Mouse (Mus musculus) lung, postnatal 10 days (tissue): Measurements from ENCODE around the gene Cldn19.
"Not testable (repeated sequence)": the region's sequence is repeated elsewhere in the genome, so short reads cannot be mapped to it uniquely, and the experiment has no call there.

Source experiments
- DNase-seq: peaks from one replicate; pipeline ENCODE4 v3.0.0; 2021

The Cldn19 gene

DNA sequence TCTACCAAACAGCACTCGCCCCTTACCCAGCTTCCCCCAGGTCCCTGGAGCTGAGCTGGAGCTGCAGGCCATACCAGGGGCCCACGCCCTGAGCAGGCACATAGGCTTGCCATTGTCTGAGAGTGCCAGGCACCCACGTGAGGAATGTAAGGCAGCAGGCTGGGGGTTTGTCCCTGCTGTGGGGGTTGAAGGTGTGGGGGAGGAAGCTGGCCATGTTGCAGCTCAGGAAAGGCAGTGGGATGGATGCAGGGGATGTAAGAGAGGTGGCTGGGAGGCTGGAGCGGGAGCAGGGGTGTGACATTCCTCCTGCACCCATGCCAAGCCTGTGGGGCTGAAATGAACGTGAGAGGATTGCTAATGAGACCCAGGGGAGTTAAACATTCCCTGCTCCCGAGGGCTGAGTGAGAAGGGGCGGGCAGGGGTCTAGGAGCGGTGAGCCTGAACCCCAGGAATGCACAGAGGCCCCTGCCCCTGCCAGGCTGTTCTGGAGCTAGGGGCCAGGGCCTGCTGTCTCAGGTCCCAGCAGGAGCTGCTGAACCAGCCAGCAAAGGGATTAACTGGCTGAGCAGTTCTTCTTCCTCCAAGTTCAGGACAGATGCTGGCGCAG is 1.1 kb upstream of the Cldn19 start:
- no peak for DNase-seq

- no peak for DNase-seq
Observed at GRCm38 (mm10) chr4:119257083-119257482, 1.9 kb downstream of the Cldn19 start.

DNA sequence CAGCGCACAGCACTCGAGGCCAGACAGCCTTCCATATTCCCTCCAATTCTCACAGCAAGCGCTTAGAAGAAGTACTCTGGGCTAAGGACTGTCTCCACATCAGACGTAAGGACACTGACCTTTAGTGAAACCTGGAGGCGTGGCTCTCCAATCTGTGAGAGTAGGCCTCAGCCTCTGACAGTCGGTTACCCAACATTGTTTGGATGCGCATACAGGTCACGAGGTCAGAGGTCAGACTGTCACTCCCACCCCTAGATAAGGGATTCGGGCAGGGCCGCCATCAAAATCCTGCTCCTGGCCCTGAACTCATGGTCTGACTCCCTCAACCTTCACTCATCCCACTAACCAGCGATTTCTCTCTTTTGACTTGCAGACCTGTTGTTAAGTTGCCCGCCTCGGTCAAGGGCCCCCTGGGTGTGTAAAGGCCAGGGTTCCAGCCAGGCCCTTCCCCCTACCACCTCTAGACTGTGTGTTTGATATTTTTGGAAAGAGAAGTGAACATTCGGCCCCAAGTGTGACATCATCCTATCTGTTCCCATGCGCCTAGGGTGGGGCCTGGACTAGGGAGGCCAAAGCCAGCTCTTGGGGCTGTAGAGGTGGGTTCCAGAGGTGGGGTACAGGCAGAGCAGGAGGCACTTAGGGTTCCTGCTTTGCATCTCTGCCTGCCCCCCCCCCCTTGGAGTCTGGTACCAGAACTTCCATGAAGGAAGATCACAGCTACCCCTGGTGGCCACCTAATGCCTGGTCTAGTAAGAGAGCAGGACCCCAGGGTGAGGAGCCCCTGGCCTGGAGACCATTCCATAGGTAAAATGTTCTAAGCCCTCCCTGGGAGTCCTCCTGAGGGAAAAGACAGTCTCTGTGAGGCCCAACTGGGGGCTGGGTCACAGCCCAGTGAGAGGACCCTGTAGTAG is 4.4 kb downstream of the Cldn19 start:
- no peak for DNase-seq

GRCm38 (mm10) chr4:119261087-119261713 is 6.0 kb downstream of the Cldn19 start:
- no peak for DNase-seq

GRCm38 (mm10) chr4:119262483-119262882 is 7.3 kb downstream of the Cldn19 start:
- no peak for DNase-seq

DNA sequence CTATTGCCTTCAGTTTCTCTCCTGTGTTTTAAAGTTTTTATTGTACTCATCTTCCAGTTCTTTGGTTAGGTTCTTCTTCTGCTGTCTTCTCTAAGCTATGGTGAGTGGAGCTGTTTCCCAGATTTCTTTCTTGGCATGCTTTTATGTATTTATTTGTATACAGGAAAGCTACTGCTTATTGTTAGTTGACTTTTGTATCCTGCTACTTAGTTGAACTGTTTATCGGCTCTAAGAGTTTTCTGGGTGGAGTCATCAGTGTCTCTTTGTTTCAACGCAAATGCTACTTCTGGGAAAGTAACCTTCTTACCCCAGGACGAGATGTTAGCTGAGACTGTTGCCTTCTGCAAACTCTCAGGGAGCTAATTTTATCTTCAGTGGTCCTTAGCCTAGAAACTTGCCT is 8.2 kb downstream of the Cldn19 start:
- no peak for DNase-seq

GRCm38 (mm10) chr4:119266606-119267005 is 11.4 kb downstream of the Cldn19 start:
- DNase-seq: no peak

GRCm38 (mm10) chr4:119274627-119275026 is 19.4 kb downstream of the Cldn19 start:
- peak; percentile 86 for DNase-seq

- peak; percentile 63 for DNase-seq
Observed at GRCm38 (mm10) chr4:119275226-119275625, 20.0 kb downstream of the Cldn19 start.

GRCm38 (mm10) chr4:119275726-119276125 is 20.5 kb downstream of the Cldn19 start:
- no peak for DNase-seq

DNA sequence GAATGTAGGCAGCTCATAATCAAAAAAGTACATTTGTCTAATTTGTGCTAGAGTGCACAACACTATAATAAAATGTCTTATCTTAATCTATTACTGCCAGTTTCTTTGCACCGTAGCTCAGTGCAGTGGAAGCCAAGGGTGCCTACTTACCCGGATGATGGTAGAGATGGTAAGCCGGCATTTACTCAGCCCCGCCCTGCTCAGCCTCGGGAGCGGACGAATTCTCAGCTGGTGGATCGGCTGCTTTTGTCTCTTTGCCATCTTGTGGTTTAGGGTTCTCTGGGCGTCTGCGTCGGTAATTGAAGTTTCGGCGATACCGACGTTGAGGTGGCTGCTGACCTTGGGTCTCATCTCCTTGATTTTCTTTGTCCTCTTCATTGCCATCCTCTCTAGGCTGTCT is 23.6 kb downstream of the Cldn19 start:
- DNase-seq: not testable (repeated sequence)

- no peak for DNase-seq
Observed at GRCm38 (mm10) chr4:119284861-119285260, 29.6 kb downstream of the Cldn19 start.

GRCm38 (mm10) chr4:119285336-119285735 is 30.1 kb downstream of the Cldn19 start:
- DNase-seq: no peak

GRCm38 (mm10) chr4:119291921-119292320 is 36.7 kb downstream of the Cldn19 start:
- no peak for DNase-seq

DNA sequence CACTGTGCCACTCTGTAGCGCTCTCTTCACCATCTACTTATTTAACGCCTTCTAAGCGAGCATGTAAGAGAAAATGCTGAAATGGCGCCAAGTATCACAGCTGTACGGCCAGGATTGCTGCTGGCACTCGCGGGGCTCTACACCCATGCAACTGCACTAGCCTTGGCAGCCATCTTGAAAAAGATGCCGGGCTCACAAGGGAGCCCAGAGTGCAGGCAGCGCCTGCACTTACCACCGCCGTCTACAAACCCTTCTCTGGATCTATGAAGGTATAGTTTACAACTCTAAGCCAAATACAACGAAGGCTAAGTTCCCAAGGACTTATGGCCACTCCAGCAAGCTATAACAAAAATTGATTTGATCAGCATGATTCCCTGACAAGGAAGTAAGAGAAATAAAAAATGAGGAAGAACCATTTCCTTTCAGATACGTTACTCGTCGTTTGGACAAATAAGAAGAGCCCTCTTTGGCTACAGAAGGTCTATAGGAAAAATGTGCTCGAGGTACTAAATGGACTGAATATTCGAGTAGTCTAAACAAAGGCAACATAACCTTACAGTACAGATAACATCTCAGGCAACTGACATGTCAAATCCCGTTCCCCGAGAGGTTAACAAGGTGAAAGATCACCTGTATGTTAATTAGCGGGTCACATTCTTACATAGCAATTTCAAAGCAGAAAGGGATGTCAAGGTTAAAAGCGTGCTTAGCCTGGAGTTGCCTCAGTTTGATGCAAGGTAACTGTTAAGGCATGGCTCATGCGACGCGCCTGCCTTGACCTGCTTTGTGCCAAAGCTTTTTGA is 37.8 kb downstream of the Cldn19 start:
- DNase-seq: peak; percentile 70

DNA sequence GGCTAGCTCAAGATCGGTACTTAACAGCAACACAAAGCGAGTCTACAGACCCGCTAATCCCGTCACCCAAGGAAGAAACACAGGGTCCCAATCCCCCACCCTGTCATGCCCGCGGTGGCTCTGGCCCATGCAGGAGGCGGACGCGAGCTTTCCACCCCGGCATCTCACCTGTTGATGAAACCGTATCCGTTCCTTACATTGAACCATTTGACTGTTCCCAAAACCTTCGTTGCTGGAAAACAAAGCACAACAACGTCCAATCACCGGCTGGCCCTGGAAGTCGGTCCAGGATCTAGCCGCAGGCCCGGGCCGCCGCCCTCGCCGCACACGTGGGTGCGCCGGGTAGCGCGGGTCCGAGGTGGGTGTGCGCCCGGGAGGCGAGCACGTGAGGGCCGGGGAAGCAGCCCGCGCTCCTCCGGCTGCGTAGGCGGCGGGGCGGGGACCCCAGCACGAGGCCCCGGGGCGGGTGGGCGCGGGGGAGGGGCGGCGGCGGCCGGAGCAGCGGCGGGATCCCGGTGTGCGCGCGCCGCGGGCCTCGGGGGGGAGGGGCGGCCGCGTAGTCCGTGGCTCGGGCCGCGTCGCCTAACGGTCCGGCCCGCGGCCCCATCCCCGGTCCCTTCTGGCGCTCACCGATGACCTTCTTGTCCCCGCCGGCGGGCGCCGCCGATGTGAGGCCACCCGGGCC is 38.5 kb downstream of the Cldn19 start:
- DNase-seq: peak; percentile 28

GRCm38 (mm10) chr4:119294415-119295133 is 39.4 kb downstream of the Cldn19 start, which contains the start of gene Ybx1:
TSS of gene Ybx1 (minus strand) at chr4:119294604.
- peak; percentile 100 for DNase-seq

GRCm38 (mm10) chr4:119295134-119295453 is 39.9 kb downstream of the Cldn19 start:
- DNase-seq: no peak

GRCm38 (mm10) chr4:119297361-119297760 is 42.1 kb downstream of the Cldn19 start:
- no peak for DNase-seq

GRCm38 (mm10) chr4:119300761-119301160 is 45.5 kb downstream of the Cldn19 start:
- no peak for DNase-seq

- DNase-seq: no peak
Observed at GRCm38 (mm10) chr4:119301777-119302176, 46.6 kb downstream of the Cldn19 start.

- DNase-seq: no peak
Observed at GRCm38 (mm10) chr4:119303291-119303690, 48.1 kb downstream of the Cldn19 start.
